Mouse (Mus musculus) natural killer cell, adult 2 months (primary cell): ENCODE results near the gene Ube4b.

Source experiments
- DNase-seq, 2 experiments: peaks; one replicate each; pipeline ENCODE4 v3.0.0; 2022; ENCODE audit warnings: low spot score in 2 of 2

Gene Ube4b

GRCm38 (mm10) chr4:149306712-149307595 is 119.6 kb downstream of the Ube4b start:
- DNase-seq = peak; percentile 9 to 15

- no peak for DNase-seq
These were observed 120.5 kb downstream of the Ube4b start for GRCm38 (mm10) chr4:149305761-149306711.

- no peak for DNase-seq
These were observed 122.1 kb downstream of the Ube4b start for GRCm38 (mm10) chr4:149304466-149304865.

GRCm38 (mm10) chr4:149303502-149303901 is 123.0 kb downstream of the Ube4b start:
- DNase-seq = no peak

- no peak for DNase-seq
These were observed 123.8 kb downstream of the Ube4b start for GRCm38 (mm10) chr4:149302751-149303150.

GRCm38 (mm10) chr4:149302136-149302535 is 124.4 kb downstream of the Ube4b start:
- no peak for DNase-seq

- no peak for DNase-seq
These were observed 130.0 kb downstream of the Ube4b start for GRCm38 (mm10) chr4:149296501-149296900.

- no peak for DNase-seq
These were observed 133.6 kb downstream of the Ube4b start for GRCm38 (mm10) chr4:149292984-149293383.

GRCm38 (mm10) chr4:149291061-149291460 is 135.5 kb downstream of the Ube4b start:
- no peak for DNase-seq

GRCm38 (mm10) chr4:149290157-149290750 is 136.3 kb downstream of the Ube4b start:
- no peak for DNase-seq

GRCm38 (mm10) chr4:149286287-149287137 is 140.0 kb downstream of the Ube4b start:
- no peak for DNase-seq

- no peak for DNase-seq
These were observed 140.9 kb downstream of the Ube4b start for GRCm38 (mm10) chr4:149285691-149286090.

- DNase-seq = no peak
These were observed 143.5 kb downstream of the Ube4b start for GRCm38 (mm10) chr4:149283018-149283417.

- peak in 1 of 2 experiments; percentile 14 for DNase-seq
These were observed 144.4 kb downstream of the Ube4b start for GRCm38 (mm10) chr4:149282025-149282738.
